Mouse (Mus musculus) T-helper 17 cell (primary cell): Measurements from ENCODE around the gene Ptprm.

ENCODE experiments used
- in situ Hi-C, 2 experiments: fragments of 300-600 bp; cut with MboI, MseI; formaldehyde crosslinking; loops; 1 replicate in 1 of 2; 2 replicates in 1 of 2; pipeline ENCODE4 v1.15.1; 2025; ENCODE audit warnings: high pct_unique_total_duplicates in 2 of 2

Ptprm gene

DNA sequence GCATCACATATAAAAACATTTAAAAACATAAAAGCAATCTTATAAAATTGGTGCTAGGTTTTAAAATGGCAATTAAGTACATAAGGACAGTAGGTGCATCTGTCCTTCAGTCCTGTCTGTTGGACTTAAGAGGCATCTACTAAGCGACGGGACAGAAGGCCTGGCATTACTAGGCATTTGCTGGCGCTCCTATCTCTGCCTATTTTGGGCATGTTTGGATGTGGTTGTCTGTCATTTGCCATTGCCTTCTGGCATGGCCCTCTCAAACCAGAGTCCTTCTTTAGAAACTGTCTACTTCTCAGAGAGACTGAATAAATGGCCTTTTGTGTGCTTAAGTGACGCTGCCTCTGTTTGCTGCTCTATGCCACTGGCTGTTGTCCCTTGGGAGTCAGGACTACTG lies 570.7 kb downstream of the Ptprm start:
- in situ Hi-C loops = no loop called here

GRCm38 (mm10) chr17:66783075-66783492 lies 571.2 kb downstream of the Ptprm start:
- in situ Hi-C loops = no loop called here

DNA sequence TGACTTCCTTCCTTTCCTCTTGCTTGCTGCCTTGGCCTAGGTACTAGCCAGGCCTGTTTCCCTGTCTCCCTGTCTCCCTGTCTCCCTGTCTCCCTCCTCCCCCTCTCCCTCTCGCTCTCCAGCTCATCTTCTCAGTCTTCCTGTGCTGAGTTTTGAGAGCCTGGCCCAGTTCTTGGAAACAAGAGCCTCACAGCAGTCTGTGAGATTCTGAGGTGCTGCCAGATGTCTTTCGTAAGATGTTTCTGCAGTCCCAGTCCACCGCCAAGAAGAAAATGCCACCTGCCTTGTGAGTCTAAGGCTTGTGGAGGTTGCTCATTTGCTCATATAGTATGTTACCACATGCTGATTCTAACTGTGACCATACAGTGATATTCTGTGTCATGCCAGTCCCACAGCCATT lies 572.3 kb downstream of the Ptprm start:
- in situ Hi-C loops = no loop called here

- in situ Hi-C loops = no loop called here
These were observed 575.2 kb downstream of the Ptprm start for GRCm38 (mm10) chr17:66779026-66779425.

GRCm38 (mm10) chr17:66769365-66770363 lies 584.6 kb downstream of the Ptprm start:
- in situ Hi-C loops = no loop called here

DNA sequence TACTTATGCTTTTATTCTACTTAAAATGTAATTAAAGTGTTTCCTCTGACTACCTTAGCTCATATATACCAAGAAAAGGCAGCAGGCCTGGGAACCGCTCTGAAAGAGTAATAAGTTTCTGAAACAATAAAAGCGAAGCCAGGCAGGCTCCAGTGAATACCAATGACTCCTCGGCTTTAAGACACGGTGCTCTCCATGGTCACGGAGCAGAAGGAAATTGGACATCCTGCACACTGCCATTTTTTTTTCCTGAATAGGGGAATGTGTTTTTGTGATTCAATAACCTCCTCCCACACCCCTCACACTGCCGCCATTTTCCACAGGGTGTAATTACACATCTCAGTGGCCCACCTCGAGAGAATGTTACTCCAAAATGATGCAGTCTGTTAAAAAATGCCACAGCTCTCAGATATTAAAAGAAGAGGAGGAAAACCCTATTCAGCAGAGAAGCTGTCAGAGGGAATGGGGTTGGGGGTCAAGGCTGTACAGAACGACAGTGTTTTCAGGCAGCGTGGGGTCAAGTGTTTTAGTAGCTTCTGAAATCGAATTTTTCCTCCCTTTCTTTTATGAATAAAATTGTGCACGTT lies 585.5 kb downstream of the Ptprm start:
- in situ Hi-C loops = no loop called here

GRCm38 (mm10) chr17:66766166-66766565 lies 588.1 kb downstream of the Ptprm start:
- in situ Hi-C loops = no loop called here

- in situ Hi-C loops = no loop called here
These were observed 589.8 kb downstream of the Ptprm start for GRCm38 (mm10) chr17:66764435-66764834.

- in situ Hi-C loops = no loop called here
These were observed 591.5 kb downstream of the Ptprm start for GRCm38 (mm10) chr17:66762716-66763115.

DNA sequence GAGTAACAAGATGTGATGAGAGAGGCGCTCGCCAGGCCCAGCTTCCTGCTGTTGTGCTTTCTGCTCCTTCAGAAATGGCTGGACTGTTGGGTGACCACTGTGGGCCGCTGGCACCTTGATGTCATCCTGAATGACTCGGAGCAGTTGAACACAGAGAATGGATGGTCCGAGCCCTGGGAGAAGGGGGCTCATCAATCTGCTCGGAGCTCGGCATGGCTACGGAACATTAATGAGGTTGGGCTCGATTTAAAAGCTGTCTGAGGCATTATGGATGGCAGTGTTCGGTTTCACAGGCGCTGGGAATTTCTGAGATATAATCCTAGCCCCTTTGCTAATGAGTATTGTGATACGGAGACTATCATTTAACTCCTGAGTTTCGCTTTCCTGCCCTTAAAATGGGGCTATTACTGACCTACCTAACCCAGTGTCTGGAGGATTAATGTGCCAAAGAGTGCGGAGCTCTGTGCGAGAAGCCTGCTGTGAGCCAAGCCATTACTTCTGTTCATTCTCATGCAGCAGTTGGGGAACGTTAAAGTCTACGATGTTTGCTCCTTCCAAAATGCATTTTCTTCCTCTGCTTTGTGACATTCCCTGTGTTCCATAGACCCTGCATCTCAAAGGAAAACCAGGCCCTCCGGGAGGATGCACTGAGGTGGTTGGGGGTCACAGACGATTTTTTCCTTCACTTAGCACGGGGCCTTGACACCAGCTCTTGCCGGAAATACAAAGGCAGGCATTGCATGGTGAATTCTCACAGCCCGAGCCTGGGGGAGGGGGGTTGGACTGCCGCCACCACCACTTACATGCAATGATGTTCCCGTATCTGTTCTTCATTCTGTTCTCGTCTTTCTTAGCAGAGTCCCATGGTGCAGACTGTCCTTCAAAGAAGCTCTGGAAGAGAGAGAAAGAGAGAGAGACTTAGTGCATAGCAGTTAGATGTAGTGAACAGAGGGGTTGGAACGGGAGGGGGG lies 592.6 kb downstream of the Ptprm start:
- in situ Hi-C loops = no loop called here

GRCm38 (mm10) chr17:66757025-66757511 lies 597.2 kb downstream of the Ptprm start:
- in situ Hi-C loops = no loop called here

- in situ Hi-C loops = no loop called here
These were observed 597.8 kb downstream of the Ptprm start for GRCm38 (mm10) chr17:66756500-66756899.

DNA sequence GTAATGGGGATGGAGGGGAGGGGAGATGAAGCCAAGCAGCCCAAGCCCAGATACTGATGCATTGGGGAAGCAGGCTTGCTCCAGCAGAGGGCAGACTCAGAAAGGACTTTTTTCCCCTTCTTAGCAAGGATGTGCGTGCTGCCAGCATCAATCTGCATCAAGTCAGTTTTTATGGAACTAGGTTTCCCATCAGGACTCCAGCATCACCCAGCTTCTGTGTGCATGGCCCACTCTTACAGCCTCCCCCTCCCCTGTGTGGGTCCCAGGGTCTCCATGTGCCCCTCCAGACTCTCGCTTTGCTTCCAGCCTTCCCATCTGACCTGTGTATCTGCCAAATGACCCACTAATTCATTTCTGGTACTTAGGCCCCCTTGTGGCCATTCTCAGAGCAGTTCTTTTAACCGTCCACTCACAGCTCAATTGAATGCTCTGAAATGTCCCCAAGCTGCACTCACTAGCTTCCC lies 599.0 kb downstream of the Ptprm start:
- in situ Hi-C loops = no loop called here

DNA sequence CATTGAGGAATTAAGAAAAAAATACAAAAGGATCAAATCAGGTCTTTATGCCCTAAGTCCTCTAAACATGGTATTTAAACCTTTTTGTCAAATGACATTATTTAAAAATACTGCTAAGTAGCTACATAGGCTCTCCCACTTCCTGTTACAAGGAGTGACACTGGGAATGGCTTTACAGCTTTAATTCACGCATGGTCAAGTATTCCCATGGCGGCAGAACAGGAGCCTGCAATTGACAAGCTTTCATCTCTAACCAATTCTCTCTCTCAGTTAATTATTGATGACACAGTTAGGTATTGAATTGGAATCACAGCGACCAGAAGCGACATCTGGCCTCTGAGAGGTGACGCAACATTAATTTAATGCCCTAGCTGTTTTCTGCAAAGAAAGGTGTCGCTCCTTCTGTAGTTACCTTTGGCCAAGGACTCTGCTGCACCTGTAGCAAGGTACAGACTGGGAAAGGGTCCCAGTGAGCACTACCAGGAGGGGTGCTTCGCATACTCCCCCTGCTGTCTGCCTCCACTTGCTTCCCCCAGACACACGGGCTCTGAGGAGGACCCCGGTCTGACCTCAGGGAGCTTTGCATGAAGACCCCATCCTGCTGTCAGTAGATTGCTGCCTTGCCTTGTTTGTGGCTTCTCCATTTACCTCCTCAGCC lies 599.9 kb downstream of the Ptprm start:
- in situ Hi-C loops = no loop called here

DNA sequence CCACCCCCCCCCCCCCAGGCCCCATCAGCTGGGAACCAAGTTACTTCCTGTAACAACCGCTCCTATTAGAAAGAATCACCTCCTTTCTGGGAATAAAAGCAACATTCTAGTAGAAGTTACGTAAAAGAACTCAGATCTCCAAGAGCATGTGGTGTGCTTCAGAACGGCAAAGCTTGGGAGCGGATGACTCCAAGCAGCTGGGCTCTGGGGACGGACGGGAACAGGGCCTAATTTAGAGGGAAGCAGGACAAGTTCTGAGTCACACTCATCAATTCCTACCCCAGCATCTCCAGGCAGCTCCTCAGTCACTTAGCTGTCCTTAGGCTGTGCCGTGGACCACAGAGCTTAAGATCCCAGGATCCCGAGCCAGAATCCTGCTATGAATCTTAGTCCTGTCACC lies 602.5 kb downstream of the Ptprm start:
- in situ Hi-C loops = no loop called here

DNA sequence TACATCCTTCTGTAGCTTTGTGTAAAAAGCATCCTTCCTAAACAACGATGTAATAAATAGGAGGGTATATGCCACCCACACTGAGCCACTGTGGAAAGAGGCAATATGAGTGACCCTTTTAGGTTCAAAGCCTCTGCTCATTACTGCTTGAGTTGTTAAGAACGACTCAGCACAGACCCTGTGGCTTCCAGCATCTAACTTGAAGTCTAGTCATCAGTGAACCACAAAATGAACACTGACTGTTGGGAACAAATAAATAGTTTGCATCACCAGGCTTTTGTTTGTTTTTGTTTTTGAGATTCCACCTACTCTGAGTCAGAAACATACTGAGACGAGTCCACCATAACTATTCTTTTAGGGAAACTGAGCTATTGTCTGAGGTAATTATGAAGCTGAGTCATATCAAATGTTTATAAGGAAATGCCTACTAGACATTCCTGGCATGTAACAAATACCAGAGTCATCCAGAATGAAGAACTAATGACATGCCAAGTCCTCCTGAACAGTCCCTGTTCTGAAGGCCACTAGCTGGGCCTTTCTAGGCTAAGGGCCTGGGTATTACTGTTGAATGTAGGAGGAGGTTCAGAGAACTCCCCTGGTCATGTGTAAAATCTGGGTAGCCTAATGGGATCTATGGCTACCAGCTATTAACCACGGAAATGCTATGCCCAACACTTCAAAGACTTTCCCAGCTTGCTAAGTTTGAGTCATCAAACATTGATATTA lies 603.6 kb downstream of the Ptprm start:
- in situ Hi-C loops = no loop called here

- in situ Hi-C loops = no loop called here
These were observed 604.3 kb downstream of the Ptprm start for GRCm38 (mm10) chr17:66749976-66750375.

GRCm38 (mm10) chr17:66746506-66746905 lies 607.8 kb downstream of the Ptprm start:
- in situ Hi-C loops = no loop called here

- in situ Hi-C loops = no loop called here
These were observed 610.9 kb downstream of the Ptprm start for GRCm38 (mm10) chr17:66743321-66743720.

GRCm38 (mm10) chr17:66738779-66739345 lies 615.4 kb downstream of the Ptprm start:
- in situ Hi-C loops = no loop called here
